Mouse (Mus musculus) liver, embryonic 11.5 days (tissue): ENCODE measurements at regions not wholly inside any gene's neighbourhood (a gene's known extent, or its start where the extent isn't known, plus 50 kb on each side); places are given as distances from the start of the nearest gene placed in this dataset.
A peak's percentile ranks its signal among the peaks of the same experiment; 100 is the strongest.

Source experiments
- ATAC-seq: fragments of 200-750 bp; cut with Nextera tagmentation; replicated peaks from 2 replicates; pipeline ENCODE4 v1.8.0; 2017; ENCODE audit warnings: moderate number of reproducible peaks, mild to moderate bottlenecking, moderate TSS enrichment, moderate library complexity; ENCODE audit not compliant: low FRiP score
- DNase-seq: peaks from one replicate; pipeline ENCODE4 v3.0.0-alpha.2; 2017; ENCODE audit warnings: low spot score
- H3K27ac ChIP-seq: fragments of 300-500 bp; sonication (generic); 2 replicates; pipeline ENCODE4 v1.5.1; 2014; ENCODE audit warnings: mild to moderate bottlenecking, low read depth, low read length, control low read depth
- H3K27me3 ChIP-seq: fragments of 300-500 bp; sonication (generic); replicated peaks from 2 replicates; pipeline ENCODE4 v1.6.1; 2014; ENCODE audit warnings: low read length, mixed read lengths; ENCODE audit not compliant: control insufficient read depth, insufficient read depth
- H3K36me3 ChIP-seq: fragments of 300-500 bp; sonication (generic); 2 replicates; pipeline ENCODE4 v1.6.1; 2014; ENCODE audit warnings: mild to moderate bottlenecking, low read length, moderate library complexity, mixed read lengths; ENCODE audit not compliant: control insufficient read depth, insufficient read depth
- H3K4me1 ChIP-seq: fragments of 300-500 bp; sonication (generic); replicated peaks from 2 replicates; pipeline ENCODE4 v1.6.1; 2014; ENCODE audit warnings: low read length, mixed read lengths; ENCODE audit not compliant: control insufficient read depth, insufficient read depth
- H3K4me2 ChIP-seq: fragments of 300-500 bp; sonication (generic); 2 replicates; pipeline ENCODE4 v1.6.1; 2014; ENCODE audit warnings: mild to moderate bottlenecking, control low read depth, moderate library complexity
- H3K4me3 ChIP-seq: fragments of 300-500 bp; sonication (generic); 2 replicates; pipeline ENCODE4 v1.5.1; 2014; ENCODE audit warnings: low read depth, low read length, control low read depth
- H3K9ac ChIP-seq: fragments of 300-500 bp; sonication (generic); 2 replicates; pipeline ENCODE4 v1.6.1; 2014; ENCODE audit warnings: low read depth, low read length, control low read depth
- H3K9me3 ChIP-seq: fragments of 300-500 bp; sonication (generic); 2 replicates; pipeline ENCODE4 v1.6.1; 2016; ENCODE audit warnings: low read length, inconsistent platforms, mixed read lengths; ENCODE audit not compliant: control insufficient read depth
- WGBS: fragments of 180-500 bp; shearing (Covaris S2); extraction: QIAGEN DNeasy Blood & Tissue Kit; methylation state at CpG from one replicate; pipeline ENCODE4 v1.1.7; 2014; 5-methylcytosine and 5-hydroxymethylcytosine counted together

DNA sequence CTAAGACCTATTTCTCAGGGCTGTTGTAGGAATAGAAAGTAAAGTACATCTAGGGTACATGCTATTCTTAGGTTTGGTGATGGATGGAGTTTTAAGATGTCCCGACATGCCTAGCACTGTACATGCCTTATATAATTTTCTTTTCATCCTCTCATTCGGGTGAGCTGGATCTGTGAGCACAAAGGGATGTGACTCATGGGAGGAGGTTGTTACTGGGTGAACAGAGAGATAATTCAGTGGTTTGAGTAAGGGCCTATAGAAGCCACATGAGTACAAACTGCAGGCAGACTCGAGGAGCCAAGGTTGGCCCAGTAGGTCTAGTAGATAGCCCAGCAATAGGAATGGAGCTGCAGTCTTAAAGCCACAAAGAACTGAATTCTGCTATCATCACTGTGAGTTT is 76.5 kb upstream of the Tnfaip3 start:
- no peak overlapping the region for H3K27ac ChIP-seq
- WGBS, result 86% methylated on average over 3 of the region's 3 CpGs
- no peaks in the 10 kb centered on the region for H3K36me3 ChIP-seq
- H3K9me3 ChIP-seq, result no peaks in the 10 kb centered on the region
- H3K4me3 ChIP-seq, result no peak overlapping the region
- H3K27me3 ChIP-seq, result no peaks in the 10 kb centered on the region
- no peaks in the 10 kb centered on the region for H3K4me1 ChIP-seq
- H3K4me2 ChIP-seq, result no peak overlapping the region
- no peak for DNase-seq
- no peak for ATAC-seq
- no peak overlapping the region for H3K9ac ChIP-seq

DNA sequence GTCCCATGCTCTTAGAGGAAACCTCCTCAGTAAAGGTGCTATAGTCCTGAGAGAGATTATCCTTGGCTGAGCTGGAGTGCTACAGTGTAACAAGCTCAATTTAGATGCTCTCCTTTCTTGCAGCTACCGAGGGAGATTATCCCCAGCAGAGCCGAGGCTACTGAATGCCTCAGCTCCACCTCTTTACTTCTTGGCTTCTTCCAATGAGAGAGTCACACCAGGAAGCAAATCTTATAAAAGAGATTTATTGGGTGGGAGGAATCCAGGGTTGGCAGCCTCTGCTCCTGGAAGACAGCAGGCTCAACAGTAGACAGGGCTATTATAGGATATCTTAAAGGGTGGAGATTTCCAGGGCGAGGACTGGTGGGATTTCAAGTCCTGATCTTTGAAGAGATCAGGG is 75.7 kb upstream of the Tnfaip3 start:
- Histone ChIP-seq H3K36me3 (no peaks in the 10 kb centered on the region), H3K27me3 (no peaks in the 10 kb centered on the region), H3K9ac (no peak overlapping the region), H3K9me3 (no peaks in the 10 kb centered on the region), H3K4me2 (no peak overlapping the region), H3K4me1 (no peaks in the 10 kb centered on the region), H3K27ac (no peak overlapping the region), H3K4me3 (no peak overlapping the region)
- 60% methylated on average over 3 of the region's 3 CpGs for WGBS
- DNase-seq (no peak), ATAC-seq (no peak)

DNA sequence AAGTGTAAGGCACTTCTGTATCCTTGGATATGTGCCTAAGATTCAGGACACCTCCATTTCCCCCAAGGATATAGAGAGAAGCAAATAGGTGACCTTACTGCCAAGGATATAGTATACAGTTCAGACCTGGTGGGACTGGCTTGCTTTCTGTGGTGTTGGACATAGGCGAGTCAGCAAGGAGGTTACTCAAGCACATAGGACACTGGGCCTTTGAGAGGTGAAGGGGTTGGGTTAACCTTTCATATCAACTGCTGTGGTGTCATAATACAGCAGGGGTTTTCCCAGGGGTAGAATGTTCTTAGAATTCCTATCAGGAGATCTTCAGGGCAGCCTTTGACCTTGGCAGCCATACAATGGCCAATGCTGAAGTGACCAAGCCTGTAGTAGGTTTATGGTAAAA is 71.5 kb upstream of the Tnfaip3 start:
- no peak for DNase-seq
- Histone ChIP-seq H3K4me1 (no peaks in the 10 kb centered on the region), H3K9me3 (no peaks in the 10 kb centered on the region), H3K4me2 (no peak overlapping the region), H3K4me3 (no peak overlapping the region), H3K36me3 (no peaks in the 10 kb centered on the region), H3K9ac (no peak overlapping the region), H3K27me3 (no peaks in the 10 kb centered on the region), H3K27ac (no peak overlapping the region)
- WGBS, result 79% methylated on average over 1 of the region's 1 CpGs
- ATAC-seq, result no peak

DNA sequence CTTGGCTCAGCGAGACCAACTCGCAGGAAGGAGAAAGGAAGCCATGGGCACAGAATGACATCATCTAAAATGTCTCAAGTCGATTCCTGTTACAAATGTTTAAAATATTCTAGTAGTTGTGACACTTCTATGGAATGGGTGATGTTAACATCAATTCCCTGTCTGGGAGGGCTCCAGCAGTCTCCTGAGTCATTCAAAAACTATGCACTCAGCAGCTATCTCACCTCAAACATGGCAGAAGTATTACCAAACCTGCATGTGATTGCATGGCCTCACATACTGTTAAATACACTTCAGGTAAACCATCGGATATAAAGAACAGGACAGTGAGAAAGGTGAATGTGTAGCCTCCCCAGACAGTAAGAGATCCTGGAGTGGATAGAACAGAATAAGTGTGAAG is 66.7 kb upstream of the Tnfaip3 start:
- Histone ChIP-seq H3K4me1 (no peaks in the 10 kb centered on the region), H3K27ac (no peak overlapping the region), H3K4me2 (no peak overlapping the region), H3K36me3 (no peaks in the 10 kb centered on the region), H3K4me3 (no peak overlapping the region), H3K9ac (no peak overlapping the region), H3K9me3 (no peaks in the 10 kb centered on the region), H3K27me3 (no peaks in the 10 kb centered on the region)
- WGBS, result 78% methylated on average over 4 of the region's 4 CpGs
- ATAC-seq (no peak), DNase-seq (no peak)

DNA sequence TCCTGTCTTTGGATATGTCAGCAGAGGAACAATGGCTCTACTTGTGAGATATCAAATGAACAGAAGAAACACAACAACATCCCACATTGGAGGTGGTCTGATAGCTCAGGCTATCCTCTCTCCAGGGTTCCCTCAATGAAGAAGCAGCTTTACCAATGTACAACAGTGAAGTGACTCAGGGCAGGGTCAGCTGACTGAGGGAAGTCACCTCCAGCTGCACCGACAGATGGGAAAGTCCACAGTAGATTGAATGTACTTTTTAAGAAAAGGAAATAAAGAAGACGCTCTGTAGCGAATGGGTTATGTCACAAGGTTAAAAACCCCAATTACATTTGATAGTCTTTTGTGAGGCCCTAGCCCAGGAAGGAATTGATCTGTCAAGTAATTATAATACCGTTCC is 62.6 kb upstream of the Tnfaip3 start:
- WGBS, result 85% methylated on average over 4 of the region's 4 CpGs
- Histone ChIP-seq H3K36me3 (no peaks in the 10 kb centered on the region), H3K4me2 (no peak overlapping the region), H3K4me1 (no peaks in the 10 kb centered on the region), H3K9me3 (no peaks in the 10 kb centered on the region), H3K4me3 (no peak overlapping the region), H3K9ac (no peak overlapping the region), H3K27ac (no peak overlapping the region), H3K27me3 (no peaks in the 10 kb centered on the region)
- ATAC-seq, result no peak
- DNase-seq, result no peak

DNA sequence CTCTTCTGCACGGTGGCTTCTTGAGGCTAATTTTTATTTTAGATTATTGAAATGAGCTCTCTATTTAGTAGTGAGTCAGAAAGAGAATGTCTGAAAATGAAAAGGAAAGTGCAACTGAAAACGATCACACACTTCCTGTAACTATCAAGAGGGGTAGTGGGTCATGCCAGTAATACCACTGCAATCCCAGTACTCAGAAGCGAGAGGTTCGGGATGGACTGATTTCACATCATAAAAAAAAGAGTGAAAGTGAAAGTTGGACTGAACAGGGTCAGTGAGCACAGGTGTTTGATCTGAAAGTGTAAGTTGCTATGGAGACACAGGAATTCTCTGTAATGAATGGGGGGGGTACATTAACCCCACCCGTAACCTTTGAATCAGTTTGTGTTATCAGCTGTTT is 52.9 kb upstream of the Tnfaip3 start:
- DNase-seq (no peak), ATAC-seq (no peak)
- Histone ChIP-seq H3K4me2 (no peak overlapping the region), H3K27me3 (no peaks in the 10 kb centered on the region), H3K4me3 (no peak overlapping the region), H3K9ac (no peak overlapping the region), H3K36me3 (no peaks in the 10 kb centered on the region), H3K4me1 (peaks cover 15% of the 10 kb centered on the region), H3K9me3 (no peaks in the 10 kb centered on the region), H3K27ac (no peak overlapping the region)
- 78% methylated on average over 5 of the region's 5 CpGs for WGBS

DNA sequence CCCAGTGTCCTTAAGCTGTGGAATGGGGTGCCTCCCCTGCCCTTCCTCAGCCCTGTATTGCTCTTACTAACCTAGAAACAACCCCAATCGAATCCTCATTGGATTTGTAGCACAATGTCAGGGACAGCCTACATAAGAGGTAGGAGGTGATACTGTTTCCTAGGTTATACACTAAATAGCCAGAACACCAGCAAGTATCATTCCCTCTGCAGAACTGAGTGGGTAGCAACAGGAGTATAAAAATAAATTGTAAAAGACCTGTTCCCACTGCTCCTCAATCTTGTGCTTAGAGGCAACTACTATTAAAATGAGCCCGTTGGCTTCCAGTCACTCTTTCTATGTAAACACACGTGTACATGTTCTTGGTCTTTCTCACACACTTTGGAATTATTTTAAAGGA is 52.2 kb upstream of the Tnfaip3 start:
- Histone ChIP-seq H3K9me3 (no peaks in the 10 kb centered on the region), H3K27ac (no peak overlapping the region), H3K36me3 (no peaks in the 10 kb centered on the region), H3K4me1 (peaks cover 22% of the 10 kb centered on the region), H3K4me2 (no peak overlapping the region), H3K9ac (no peak overlapping the region), H3K27me3 (no peaks in the 10 kb centered on the region), H3K4me3 (no peak overlapping the region)
- DNase-seq, result no peak
- ATAC-seq, result no peak
- 74% methylated on average over 3 of the region's 3 CpGs for WGBS

DNA sequence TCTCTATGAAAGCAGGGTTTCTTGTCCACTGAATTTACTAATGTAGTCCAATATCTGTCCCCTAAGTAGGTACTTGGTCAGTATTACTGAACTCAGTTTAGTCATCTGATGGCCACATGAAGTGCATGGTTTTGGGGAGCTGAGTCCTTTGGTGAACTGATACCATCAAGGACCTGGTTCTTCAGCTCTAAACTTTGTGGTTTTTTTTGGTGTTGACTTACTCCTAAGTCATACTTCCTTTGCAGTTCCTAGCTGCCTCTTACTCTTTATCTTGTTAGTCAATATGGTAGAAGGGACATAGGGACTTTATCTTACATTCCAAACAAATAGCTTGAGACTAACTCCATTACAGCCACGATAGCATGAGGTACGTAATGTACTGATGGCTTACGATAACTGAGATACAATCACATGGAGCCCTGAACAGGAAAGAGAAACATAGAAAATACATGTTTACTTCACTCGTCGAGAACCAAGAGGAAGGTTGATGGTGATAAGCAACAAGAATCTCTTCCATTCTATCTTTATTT is 51.4 kb upstream of the Tnfaip3 start:
- DNase-seq, result no peak
- Histone ChIP-seq H3K4me3 (no peak overlapping the region), H3K27ac (no peak overlapping the region), H3K36me3 (no peaks in the 10 kb centered on the region), H3K4me2 (no peak overlapping the region), H3K4me1 (peaks cover 29% of the 10 kb centered on the region), H3K9ac (no peak overlapping the region), H3K27me3 (no peaks in the 10 kb centered on the region), H3K9me3 (no peaks in the 10 kb centered on the region)
- 36% methylated on average over 5 of the region's 5 CpGs for WGBS
- ATAC-seq, result peak; percentile 19; the same call in 1 of the 2 replicates
